Mouse (Mus musculus) heart, postnatal 0 days (tissue): ENCODE measurements around the gene 1110008P14Rik. TPM values are rescaled to one million over a fixed set of nuclear protein-coding genes. Genes with fewer than 3 reads are reported as not detected.

ENCODE experiments used
- ATAC-seq: fragments of 200-750 bp; cut with Nextera tagmentation; 2 replicates; pipeline ENCODE4 v1.8.0; 2017; ENCODE audit warnings: low read depth, moderate number of reproducible peaks, moderate library complexity; ENCODE audit not compliant: insufficient read depth
- DNase-seq: peaks from one replicate; pipeline ENCODE4 v3.0.0-alpha.2; 2016; ENCODE audit warnings: low spot score
- H3K27ac ChIP-seq: fragments of 300-500 bp; sonication (generic); 2 replicates; pipeline ENCODE4 v1.5.1; 2014; ENCODE audit warnings: low read depth, mild to moderate bottlenecking
- H3K27me3 ChIP-seq: fragments of 300-500 bp; sonication (generic); 2 replicates; pipeline ENCODE4 v1.6.1; 2014; ENCODE audit warnings: low read length, mixed read lengths; ENCODE audit not compliant: control insufficient read depth, insufficient read depth
- H3K36me3 ChIP-seq: fragments of 300-500 bp; sonication (generic); replicated peaks from 2 replicates; pipeline ENCODE4 v1.6.1; 2014; ENCODE audit warnings: low read length, mixed read lengths; ENCODE audit not compliant: control insufficient read depth, insufficient read depth
- H3K4me1 ChIP-seq: fragments of 300-500 bp; sonication (generic); 2 replicates; pipeline ENCODE4 v1.6.1; 2014; ENCODE audit warnings: antibody characterized with exemption; ENCODE audit not compliant: control insufficient read depth, insufficient read depth
- H3K4me2 ChIP-seq: fragments of 300-500 bp; sonication (generic); 2 replicates; pipeline ENCODE4 v1.6.1; 2014; ENCODE audit warnings: low read depth, mild to moderate bottlenecking, low read length, moderate library complexity
- H3K4me3 ChIP-seq: fragments of 300-500 bp; sonication (generic); 2 replicates; pipeline ENCODE4 v1.5.1; 2014; ENCODE audit warnings: low read depth, low read length
- H3K9ac ChIP-seq: fragments of 300-500 bp; sonication (generic); replicated peaks from 2 replicates; pipeline ENCODE4 v1.6.1; 2014; ENCODE audit warnings: low read depth, low read length, mixed read lengths
- H3K9me3 ChIP-seq: fragments of 300-500 bp; sonication (generic); replicated peaks from 2 replicates; pipeline ENCODE4 v1.6.1; 2016; ENCODE audit warnings: low read length; ENCODE audit not compliant: control insufficient read depth
- CTCF ChIP-seq: IDR thresholded peaks from 2 replicates; pipeline ENCODE4 v1.5.1; 2016; ENCODE audit warnings: antibody characterized with exemption, control low read depth, low read depth
- EP300 ChIP-seq: IDR thresholded peaks from 2 replicates; pipeline ENCODE4 v1.6.1; 2016; ENCODE audit warnings: antibody characterized with exemption, low read depth
- WGBS: fragments of 180-500 bp; shearing (Covaris S2); extraction: QIAGEN DNeasy Blood & Tissue Kit; methylation state at CpG from one replicate; pipeline ENCODE4 v1.1.7; 2014; 5-methylcytosine and 5-hydroxymethylcytosine counted together
- polyA plus RNA-seq: library from polyadenylated mRNA; unstranded; fragments of >200 nt; fragmentation: Nextera tagmentation; extraction: Ambion mirVana; gene quantifications from 2 replicates; pipeline ENCODE4 v1.2.1, GENCODE M21; 2015
- total RNA-seq: library from RNA; depleted of rRNA; stranded (reverse); fragments of >200 nt; gene quantifications from 2 replicates; pipeline ENCODE4 v1.2.3, GENCODE M21; 2014; ENCODE audit warnings: low replicate concordance

Gene 1110008P14Rik
- total and polyA plus RNA-seq, 2 experiments from 2014 or later, result 77.0 to 195 TPM

GRCm38 (mm10) chr2:32387706-32388490, 6.2 kb upstream of the 1110008P14Rik start, which contains the start of gene Lcn2:
Lcn2 (minus strand) TSS chr2:32388252.
- peaks cover 6% of the 10 kb centered on the region; the same call in 1 of the 2 replicates for H3K27me3 ChIP-seq
- no peak for DNase-seq
- TF ChIP-seq EP300 (no peak), CTCF (no peak)
- H3K4me2 ChIP-seq, result no peak within 1 kb of the TSS
- H3K4me1 ChIP-seq, result no peaks in the 10 kb centered on the region; the same call in 1 of the 2 replicates
- no peak within 1 kb of the TSS for H3K9ac ChIP-seq
- no peak within 1 kb of the TSS for H3K4me3 ChIP-seq
- ATAC-seq, result no peak
- WGBS, result 53% methylated on average over 5 of the region's 5 CpGs
- H3K9me3 ChIP-seq, result no peaks in the 10 kb centered on the region
- no peaks in the 10 kb centered on the region for H3K36me3 ChIP-seq
- H3K27ac ChIP-seq, result no peak within 1 kb of the TSS

DNA sequence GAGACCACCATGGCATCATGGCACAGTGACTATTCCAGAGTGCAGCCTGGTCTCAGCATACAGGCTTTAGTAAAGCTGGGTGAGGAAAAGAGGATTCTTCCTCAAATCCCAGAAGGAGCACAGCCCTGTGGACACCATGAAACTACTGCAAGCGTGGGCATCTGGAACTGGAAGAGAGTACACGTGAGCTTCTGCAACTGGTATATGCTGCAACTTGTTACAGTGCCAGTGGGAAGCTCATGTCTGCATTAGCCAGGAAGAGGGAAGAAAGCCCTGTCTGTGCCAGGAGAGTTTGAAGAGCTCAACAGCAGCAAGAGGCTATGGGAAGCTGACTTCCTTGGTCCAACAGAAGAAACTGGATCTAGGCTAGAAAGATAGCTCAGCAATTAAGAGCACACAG, 951 bp upstream of the 1110008P14Rik start:
- DNase-seq (no peak), ATAC-seq (no peak)
- Histone ChIP-seq H3K9me3 (no peaks in the 10 kb centered on the region), H3K4me2 (no peak overlapping the region), H3K36me3 (peaks cover 19% of the 10 kb centered on the region), H3K27ac (no peak overlapping the region), H3K4me3 (no peak overlapping the region), H3K27me3 (peaks cover 6% of the 10 kb centered on the region; the same call in 1 of the 2 replicates), H3K4me1 (peaks cover 4% of the 10 kb centered on the region; the same call in 1 of the 2 replicates), H3K9ac (no peak overlapping the region)
- no peak for TF ChIP-seq CTCF
- no peak for TF ChIP-seq EP300
- WGBS, result 84% methylated on average over 2 of the region's 2 CpGs

DNA sequence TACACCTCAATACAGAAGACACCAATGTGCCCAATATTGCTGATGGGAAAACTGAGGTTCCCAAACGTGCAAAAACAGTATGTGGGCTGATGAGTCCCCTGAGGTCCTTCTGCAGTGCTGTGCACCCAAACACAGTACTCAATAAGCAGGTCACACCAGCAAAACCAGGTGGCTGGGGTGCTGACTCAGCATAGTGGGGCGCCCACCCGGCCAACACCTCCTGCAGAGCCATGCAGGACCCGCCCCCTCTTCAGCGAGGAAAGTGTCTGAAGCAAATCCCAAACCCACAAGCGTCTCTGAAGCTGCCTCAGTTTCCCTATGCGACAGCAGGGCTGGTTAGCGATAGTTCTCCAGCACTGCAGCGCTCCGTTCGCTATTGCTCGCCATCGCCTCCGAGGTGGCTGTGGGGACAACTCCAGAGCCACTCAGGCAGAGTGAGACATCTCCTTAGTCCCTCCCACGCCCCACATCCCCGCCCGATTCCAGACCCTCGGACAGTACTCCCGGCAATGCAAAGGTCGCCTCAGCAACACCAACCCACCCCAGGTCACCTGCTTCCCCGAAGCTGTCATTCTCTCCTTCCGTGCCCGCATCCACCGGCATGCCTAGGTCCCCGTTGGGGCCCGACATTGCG, 480 bp downstream of the 1110008P14Rik start:
- Histone ChIP-seq H3K27ac (no peak overlapping the region), H3K36me3 (peaks cover 34% of the 10 kb centered on the region), H3K4me1 (peaks cover 4% of the 10 kb centered on the region; the same call in 1 of the 2 replicates), H3K4me3 (peak overlapping the region; percentile 52), H3K9me3 (no peaks in the 10 kb centered on the region), H3K9ac (peak overlapping the region; percentile 32), H3K4me2 (peak overlapping the region; percentile 71), H3K27me3 (peaks cover 6% of the 10 kb centered on the region; the same call in 1 of the 2 replicates)
- DNase-seq (no peak), ATAC-seq (peak; percentile 44)
- WGBS, result under 1% methylated on average over 27 of the region's 27 CpGs
- TF ChIP-seq EP300, result no peak
- no peak for TF ChIP-seq CTCF

DNA sequence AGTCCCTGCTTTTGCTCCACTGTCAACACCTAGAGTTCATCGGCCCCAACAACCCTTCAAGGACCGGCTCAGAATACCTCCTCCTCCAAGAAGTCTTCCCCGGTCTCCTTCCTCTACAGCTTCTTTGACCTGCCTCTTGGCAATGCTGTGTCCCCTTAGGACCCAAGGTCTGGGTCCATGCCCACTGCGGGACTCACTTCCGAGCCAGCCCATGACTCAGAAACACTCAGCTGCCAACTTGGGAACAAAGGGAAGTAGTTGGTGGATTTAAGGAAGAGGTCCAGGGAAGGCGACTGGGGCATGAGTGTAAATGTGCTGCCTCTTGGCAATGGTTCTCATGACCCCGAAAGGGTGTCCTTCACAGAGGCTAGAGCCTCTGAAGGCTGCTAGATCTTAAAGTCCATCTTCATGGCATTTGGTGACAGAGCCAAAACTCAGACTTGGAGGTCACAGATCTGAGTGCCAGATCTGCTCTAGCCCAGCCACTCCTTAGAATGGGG, 1.7 kb downstream of the 1110008P14Rik start:
- H3K4me3 ChIP-seq, result no peak overlapping the region
- H3K4me1 ChIP-seq, result peaks cover 4% of the 10 kb centered on the region; the same call in 1 of the 2 replicates
- 73% methylated on average over 7 of the region's 7 CpGs for WGBS
- H3K27ac ChIP-seq, result no peak overlapping the region
- no peaks in the 10 kb centered on the region for H3K9me3 ChIP-seq
- TF ChIP-seq CTCF (no peak), EP300 (no peak)
- peaks cover 4% of the 10 kb centered on the region; the same call in 1 of the 2 replicates for H3K27me3 ChIP-seq
- no peak for ATAC-seq
- no peak for DNase-seq
- peaks cover 45% of the 10 kb centered on the region for H3K36me3 ChIP-seq
- H3K4me2 ChIP-seq, result no peak overlapping the region
- no peak overlapping the region for H3K9ac ChIP-seq

GRCm38 (mm10) chr2:32376963-32377362, 4.8 kb downstream of the 1110008P14Rik start:
- WGBS, result 97% methylated on average over 10 of the region's 10 CpGs
- H3K27ac ChIP-seq, result no peak overlapping the region
- no peak overlapping the region for H3K4me2 ChIP-seq
- peaks cover 68% of the 10 kb centered on the region for H3K36me3 ChIP-seq
- no peak overlapping the region for H3K9ac ChIP-seq
- H3K9me3 ChIP-seq, result no peaks in the 10 kb centered on the region
- ATAC-seq, result no peak
- peaks cover 4% of the 10 kb centered on the region; the same call in 1 of the 2 replicates for H3K4me1 ChIP-seq
- no peaks in the 10 kb centered on the region for H3K27me3 ChIP-seq
- TF ChIP-seq CTCF, result no peak
- TF ChIP-seq EP300, result no peak
- no peak for DNase-seq
- H3K4me3 ChIP-seq, result no peak overlapping the region
